Mouse (Mus musculus) embryonic facial prominence, embryonic 11.5 days (tissue): ENCODE measurements around the gene Pramef12. TPM values are rescaled to one million over a fixed set of nuclear protein-coding genes. Genes with fewer than 3 reads are reported as not detected.
"Not testable (repeated sequence)": the region's sequence is repeated elsewhere in the genome, so short reads cannot be mapped to it uniquely, and the experiment has no call there.

Experiments
- ATAC-seq: fragments of 200-750 bp; cut with Nextera tagmentation; replicated peaks from 2 replicates; pipeline ENCODE4 v1.8.0; 2017; ENCODE audit warnings: low read depth; ENCODE audit not compliant: insufficient number of reproducible peaks, low FRiP score, low TSS enrichment
- DNase-seq: peaks from one replicate; pipeline ENCODE4 v3.0.0-alpha.2; 2015; ENCODE audit warnings: low spot score
- H3K27ac ChIP-seq: fragments of 300-500 bp; sonication (generic); replicated peaks from 2 replicates; pipeline ENCODE4 v1.5.1; 2014; ENCODE audit warnings: mild to moderate bottlenecking, low read depth, low read length, control low read depth
- H3K27me3 ChIP-seq: fragments of 300-500 bp; sonication (generic); 2 replicates; pipeline ENCODE4 v1.6.1; 2014; ENCODE audit warnings: mild to moderate bottlenecking, low read length, moderate library complexity, mixed read lengths; ENCODE audit not compliant: control insufficient read depth, insufficient read depth
- H3K36me3 ChIP-seq: fragments of 300-500 bp; sonication (generic); replicated peaks from 2 replicates; pipeline ENCODE4 v1.6.1; 2014; ENCODE audit warnings: low read depth, mild to moderate bottlenecking, low read length, moderate library complexity, mixed read lengths; ENCODE audit not compliant: control insufficient read depth, insufficient read depth
- H3K4me1 ChIP-seq: fragments of 300-500 bp; sonication (generic); 2 replicates; pipeline ENCODE4 v1.6.1; 2014; ENCODE audit warnings: low read length, mixed read lengths; ENCODE audit not compliant: control insufficient read depth, insufficient read depth
- H3K4me2 ChIP-seq: fragments of 300-500 bp; sonication (generic); 2 replicates; pipeline ENCODE4 v1.6.1; 2014; ENCODE audit warnings: low read depth, mild to moderate bottlenecking, control low read depth, low read length, moderate library complexity
- H3K4me3 ChIP-seq: fragments of 300-500 bp; sonication (generic); 2 replicates; pipeline ENCODE4 v1.5.1; 2014; ENCODE audit warnings: low read depth, low read length, control low read depth
- H3K9ac ChIP-seq: fragments of 300-500 bp; sonication (generic); replicated peaks from 2 replicates; pipeline ENCODE4 v1.6.1; 2014; ENCODE audit warnings: mild to moderate bottlenecking, control low read depth, low read length
- H3K9me3 ChIP-seq: fragments of 300-500 bp; sonication (generic); replicated peaks from 2 replicates; pipeline ENCODE4 v1.6.1; 2016; ENCODE audit warnings: mild to moderate bottlenecking, low read length, inconsistent platforms, mixed read lengths; ENCODE audit not compliant: control insufficient read depth
- WGBS: fragments of 180-500 bp; shearing (Covaris S2); extraction: QIAGEN DNeasy Blood & Tissue Kit; methylation state at CpG from one replicate; pipeline ENCODE4 v1.1.7; 2014; 5-methylcytosine and 5-hydroxymethylcytosine counted together
- polyA plus RNA-seq: library from polyadenylated mRNA; unstranded; fragments of >200 nt; fragmentation: Nextera tagmentation; extraction: Ambion mirVana; gene quantifications from 2 replicates; pipeline ENCODE4 v1.2.1, GENCODE M21; 2014

Pramef12 gene
- polyA plus RNA-seq, 1 experiment from 2014 or later, result not detected

- H3K27ac ChIP-seq, H3K4me3 ChIP-seq, H3K36me3 ChIP-seq, H3K9ac ChIP-seq, ATAC-seq, H3K9me3 ChIP-seq, H3K4me1 ChIP-seq, DNase-seq, H3K4me2 ChIP-seq, H3K27me3 ChIP-seq: not testable (repeated sequence)
- WGBS, result 82% methylated on average over 3 of the region's 3 CpGs
Observed at GRCm38 (mm10) chr4:144357642-144358041, 50.6 kb downstream of the Pramef12 start, which contains the start of gene Gm13119. TSS of gene Gm13119 (plus strand) at chr4:144357942.

Other genes starting within 250 kb of the Pramef12 start
- gene Oog3, start 245.8 kb downstream of the Pramef12 start, polyA plus RNA-seq, result not detected in 2 replicates
- gene Oog2, start 217.7 kb downstream of the Pramef12 start, polyA plus RNA-seq, result not detected in 2 replicates
- gene C87977, start 195.1 kb downstream of the Pramef12 start, polyA plus RNA-seq, result not detected in 2 replicates
- not detected in 2 replicates for gene Pramel5, start 128.0 kb downstream of the Pramef12 start, polyA plus RNA-seq
- gene Gm13128, start 78.2 kb downstream of the Pramef12 start, polyA plus RNA-seq, result not detected in 2 replicates
- gene Gm13119, start 50.5 kb downstream of the Pramef12 start, polyA plus RNA-seq, result not detected in 2 replicates
- not detected in 2 replicates for gene Pramef20, start 30.5 kb downstream of the Pramef12 start, polyA plus RNA-seq
- not detected in 2 replicates for gene 1700012P22Rik, start 30.3 kb upstream of the Pramef12 start, polyA plus RNA-seq
- gene Gm9944, start 44.9 kb upstream of the Pramef12 start, polyA plus RNA-seq, result not detected in 2 replicates
- not detected in 2 replicates for gene Aadacl3, start 55.3 kb upstream of the Pramef12 start, polyA plus RNA-seq
- gene 9430007A20Rik, start 111.4 kb upstream of the Pramef12 start, polyA plus RNA-seq, result not detected in 2 replicates
- gene Gm13124, start 156.7 kb upstream of the Pramef12 start, polyA plus RNA-seq, result not detected in 2 replicates
- not detected in 2 replicates for gene Aadacl4, start 205.2 kb upstream of the Pramef12 start, polyA plus RNA-seq